Mouse (Mus musculus): ENCODE data around the gene Cd47. TPM values are rescaled to one million over a fixed set of nuclear protein-coding genes. Genes with fewer than 3 reads are reported as not detected.

Cd47 gene
- polyA plus RNA-seq, 1 experiment from 2014 or later = 63.3 TPM

DNA sequence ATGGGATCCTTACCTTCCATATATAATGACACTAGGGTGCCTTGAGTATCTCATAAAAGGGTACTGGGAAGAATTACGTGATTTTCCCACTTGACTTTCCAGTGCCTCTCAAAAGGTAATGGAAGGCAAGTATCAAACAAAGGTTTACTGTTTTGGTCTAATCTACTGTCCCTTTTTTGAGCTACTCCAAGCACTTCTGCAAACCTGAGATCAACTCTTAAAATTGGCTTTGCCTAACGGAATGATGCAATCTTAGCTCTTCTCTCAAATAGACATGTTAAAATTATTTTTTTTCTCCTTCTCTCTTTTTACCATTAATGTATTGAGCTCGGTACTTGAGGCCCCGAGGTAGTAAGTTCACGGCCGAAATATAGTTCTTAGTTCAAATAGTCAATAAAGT is 38.6 kb downstream of the Cd47 start:
- H3K27ac ChIP-seq (ENCODE audit: poor library complexity, severe bottlenecking) = no peak overlapping the region
- H3K4me1 ChIP-seq (replicated peaks) = peaks cover 12% of the 10 kb centered on the region
- WGBS = 82% methylated on average over 6 of the region's 6 CpGs
- H3K9me3 ChIP-seq (replicated peaks) = no peaks in the 10 kb centered on the region
- no peak overlapping the region for H3K4me3 ChIP-seq
- H3K36me3 ChIP-seq = no peaks in the 10 kb centered on the region
- no peaks in the 10 kb centered on the region for H3K27me3 ChIP-seq (replicated peaks)
- no peak for ATAC-seq (ENCODE audit: insufficient number of reproducible peaks, low FRiP score)
- H3K9ac ChIP-seq = no peak overlapping the region
- no peak overlapping the region for H3K4me2 ChIP-seq

GRCm38 (mm10) chr16:49839681-49840535 is 39.6 kb downstream of the Cd47 start:
- Histone ChIP-seq H3K9ac (no peak overlapping the region), H3K4me3 (no peak overlapping the region), H3K27ac (ENCODE audit: poor library complexity, severe bottlenecking) (no peak overlapping the region), H3K4me1 (replicated peaks) (peaks cover 4% of the 10 kb centered on the region), H3K36me3 (no peaks in the 10 kb centered on the region), H3K9me3 (replicated peaks) (no peaks in the 10 kb centered on the region), H3K27me3 (replicated peaks) (no peaks in the 10 kb centered on the region), H3K4me2 (no peak overlapping the region)
- ATAC-seq (ENCODE audit: insufficient number of reproducible peaks, low FRiP score) = peak; percentile 83
- WGBS = 57% methylated on average over 15 of the region's 15 CpGs

DNA sequence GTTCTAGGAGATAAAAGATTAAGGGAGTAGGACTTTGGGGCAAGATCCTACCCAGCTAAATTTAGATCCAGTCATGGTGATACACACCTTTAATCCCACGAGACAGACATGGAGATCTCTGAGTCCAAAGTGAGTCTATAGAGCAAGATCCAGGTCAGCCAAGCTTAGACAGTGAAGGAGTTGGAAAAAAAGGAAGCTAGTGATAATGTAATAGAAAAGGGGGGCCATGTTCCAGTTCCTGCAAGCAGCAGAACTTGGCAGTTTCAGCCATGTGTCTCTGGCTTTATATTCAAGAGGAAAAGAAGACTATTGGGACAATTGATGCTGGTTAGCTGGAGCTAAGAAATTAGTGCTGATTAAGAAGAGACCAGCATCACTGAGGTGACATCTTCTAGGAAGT is 43.4 kb downstream of the Cd47 start:
- no peak overlapping the region for H3K4me3 ChIP-seq
- 65% methylated on average over 1 of the region's 1 CpGs for WGBS
- no peaks in the 10 kb centered on the region for H3K9me3 ChIP-seq (replicated peaks)
- no peak overlapping the region for H3K4me2 ChIP-seq
- H3K9ac ChIP-seq = no peak overlapping the region
- H3K27ac ChIP-seq (ENCODE audit: poor library complexity, severe bottlenecking) = no peak overlapping the region
- H3K4me1 ChIP-seq (replicated peaks) = peaks cover 4% of the 10 kb centered on the region
- ATAC-seq (ENCODE audit: insufficient number of reproducible peaks, low FRiP score) = no peak
- H3K36me3 ChIP-seq = no peaks in the 10 kb centered on the region
- peaks cover 6% of the 10 kb centered on the region; the same call in 1 of the 2 replicates for H3K27me3 ChIP-seq (replicated peaks)

GRCm38 (mm10) chr16:49847224-49848003 is 47.1 kb downstream of the Cd47 start:
- no peak for ATAC-seq (ENCODE audit: insufficient number of reproducible peaks, low FRiP score)
- Histone ChIP-seq H3K9me3 (replicated peaks) (no peaks in the 10 kb centered on the region), H3K27ac (ENCODE audit: poor library complexity, severe bottlenecking) (no peak overlapping the region), H3K9ac (no peak overlapping the region), H3K4me1 (replicated peaks) (no peaks in the 10 kb centered on the region), H3K27me3 (replicated peaks) (peaks cover 6% of the 10 kb centered on the region; the same call in 1 of the 2 replicates), H3K4me3 (no peak overlapping the region), H3K4me2 (no peak overlapping the region), H3K36me3 (no peaks in the 10 kb centered on the region)
- 69% methylated on average over 5 of the region's 5 CpGs for WGBS

DNA sequence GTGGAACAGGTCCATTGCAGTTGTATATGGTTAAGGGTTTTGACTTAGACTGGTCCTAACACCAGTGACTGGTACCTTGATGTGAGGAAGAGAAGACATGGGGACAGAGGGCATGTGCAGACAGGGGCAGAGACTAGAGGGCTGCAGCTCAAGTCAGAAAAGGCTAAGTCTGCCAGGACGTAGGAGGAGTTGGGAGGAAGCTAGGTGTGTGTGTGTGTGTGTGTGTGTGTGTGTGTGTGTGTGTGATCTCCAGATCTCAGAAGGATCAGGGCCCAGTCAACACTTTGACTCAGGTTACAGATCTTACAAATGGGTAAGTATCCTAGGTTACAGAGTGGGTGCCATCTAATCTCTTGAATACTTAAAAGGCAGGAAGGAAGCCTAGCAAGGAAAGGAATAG is 48.3 kb downstream of the Cd47 start:
- no peak overlapping the region for H3K27ac ChIP-seq (ENCODE audit: poor library complexity, severe bottlenecking)
- peaks cover 6% of the 10 kb centered on the region; the same call in 1 of the 2 replicates for H3K27me3 ChIP-seq (replicated peaks)
- H3K9me3 ChIP-seq (replicated peaks) = no peaks in the 10 kb centered on the region
- no peak overlapping the region for H3K9ac ChIP-seq
- WGBS = 62% methylated on average over 1 of the region's 1 CpGs
- H3K4me2 ChIP-seq = no peak overlapping the region
- ATAC-seq (ENCODE audit: insufficient number of reproducible peaks, low FRiP score) = no peak
- no peaks in the 10 kb centered on the region for H3K4me1 ChIP-seq (replicated peaks)
- H3K36me3 ChIP-seq = no peaks in the 10 kb centered on the region
- H3K4me3 ChIP-seq = no peak overlapping the region

GRCm38 (mm10) chr16:49852940-49853339 is 52.6 kb downstream of the Cd47 start:
- no peak overlapping the region for H3K4me2 ChIP-seq
- 0 out of 2 replicates have a peak, but pooled peaks cover 3% of the 10 kb centered on the region for H3K27me3 ChIP-seq (replicated peaks)
- no peak overlapping the region for H3K9ac ChIP-seq
- ATAC-seq (ENCODE audit: insufficient number of reproducible peaks, low FRiP score) = no peak
- WGBS = 81% methylated on average over 3 of the region's 3 CpGs
- no peaks in the 10 kb centered on the region for H3K9me3 ChIP-seq (replicated peaks)
- H3K4me1 ChIP-seq (replicated peaks) = peaks cover 17% of the 10 kb centered on the region
- H3K36me3 ChIP-seq = no peaks in the 10 kb centered on the region
- H3K4me3 ChIP-seq = no peak overlapping the region
- no peak overlapping the region for H3K27ac ChIP-seq (ENCODE audit: poor library complexity, severe bottlenecking)

DNA sequence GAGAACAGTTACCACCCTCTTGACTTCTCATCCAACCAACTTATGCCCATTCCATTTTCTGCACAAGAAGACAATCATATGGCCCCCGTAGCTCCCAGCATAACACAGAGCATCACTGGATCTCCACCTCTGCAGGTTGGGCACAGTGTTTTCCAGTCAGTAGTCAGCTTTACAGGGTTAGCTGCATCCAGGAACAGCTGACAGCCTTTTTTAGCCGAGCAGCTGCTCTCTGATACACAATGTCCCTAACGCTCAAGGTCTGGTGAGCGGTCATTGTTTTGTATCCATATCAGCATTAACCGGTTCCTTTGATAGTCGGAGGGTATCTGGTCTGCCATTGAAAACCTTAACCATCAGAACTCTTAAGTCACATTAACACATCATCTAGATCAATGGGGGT is 53.3 kb downstream of the Cd47 start:
- Histone ChIP-seq H3K9me3 (replicated peaks) (no peaks in the 10 kb centered on the region), H3K9ac (no peak overlapping the region), H3K4me1 (replicated peaks) (peaks cover 23% of the 10 kb centered on the region), H3K27ac (ENCODE audit: poor library complexity, severe bottlenecking) (no peak overlapping the region), H3K36me3 (no peaks in the 10 kb centered on the region), H3K4me2 (no peak overlapping the region), H3K27me3 (replicated peaks) (no peaks in the 10 kb centered on the region), H3K4me3 (no peak overlapping the region)
- no peak for ATAC-seq (ENCODE audit: insufficient number of reproducible peaks, low FRiP score)
- 69% methylated on average over 6 of the region's 6 CpGs for WGBS

- Histone ChIP-seq H3K27ac (ENCODE audit: poor library complexity, severe bottlenecking) (no peak overlapping the region), H3K9me3 (replicated peaks) (no peaks in the 10 kb centered on the region), H3K36me3 (no peaks in the 10 kb centered on the region), H3K4me3 (peak overlapping the region; percentile 88; the same call in 1 of the 2 replicates), H3K9ac (no peak overlapping the region), H3K27me3 (replicated peaks) (no peaks in the 10 kb centered on the region), H3K4me2 (peak overlapping the region; percentile 78), H3K4me1 (replicated peaks) (peaks cover 27% of the 10 kb centered on the region)
- 74% methylated on average over 6 of the region's 6 CpGs for WGBS
- no peak for ATAC-seq (ENCODE audit: insufficient number of reproducible peaks, low FRiP score)
Observed at GRCm38 (mm10) chr16:49854194-49854593, 53.9 kb downstream of the Cd47 start.

- Histone ChIP-seq H3K27ac (ENCODE audit: poor library complexity, severe bottlenecking) (peak overlapping the region; percentile 97), H3K9me3 (replicated peaks) (no peaks in the 10 kb centered on the region), H3K4me3 (peak overlapping the region; percentile 88), H3K36me3 (no peaks in the 10 kb centered on the region), H3K9ac (peak overlapping the region; percentile 93), H3K27me3 (replicated peaks) (no peaks in the 10 kb centered on the region), H3K4me2 (peak overlapping the region; percentile 78), H3K4me1 (replicated peaks) (peaks cover 31% of the 10 kb centered on the region)
- peak; percentile 97 for ATAC-seq (ENCODE audit: insufficient number of reproducible peaks, low FRiP score)
- under 1% methylated on average over 70 of the region's 74 CpGs for WGBS
Observed at GRCm38 (mm10) chr16:49854931-49855835, 54.9 kb downstream of the Cd47 start.

- H3K36me3 ChIP-seq = no peaks in the 10 kb centered on the region
- no peaks in the 10 kb centered on the region for H3K9me3 ChIP-seq (replicated peaks)
- H3K4me1 ChIP-seq (replicated peaks) = peaks cover 31% of the 10 kb centered on the region
- peak; percentile 77 for ATAC-seq (ENCODE audit: insufficient number of reproducible peaks, low FRiP score)
- under 1% methylated on average over 28 of the region's 39 CpGs for WGBS
- peak overlapping the region; percentile 93 for H3K9ac ChIP-seq
- no peaks in the 10 kb centered on the region for H3K27me3 ChIP-seq (replicated peaks)
- H3K27ac ChIP-seq (ENCODE audit: poor library complexity, severe bottlenecking) = peak overlapping the region; percentile 97
- peak overlapping the region; percentile 78 for H3K4me2 ChIP-seq
- peak overlapping the region; percentile 88 for H3K4me3 ChIP-seq
Observed at GRCm38 (mm10) chr16:49855836-49856503, 55.6 kb downstream of the Cd47 start.

Measured in heart, embryonic 12.5 days (tissue).